ENCODE assay signal across 26 mouse cellular contexts in genomic region chr11:119407381-119407780, GRCm38 (mm10). TPM values are rescaled to one million over a fixed set of nuclear protein-coding genes. Genes with fewer than 3 reads are reported as not detected.
A peak's percentile ranks its signal among the peaks of the same experiment; 100 is the strongest.
DNase-seq lines count a peak whose midpoint lies in the region; ATAC-seq lines count a peak whose summit lies in the region.
"Had no signal": no experiment of that assay in that cellular context is flagged by ENCODE, and none has a peak within 500 bp of the region (broad histone marks: within the 10 kb centered on the region; RNA-seq: fewer than 3 reads in every experiment).

No protein-coding gene starts in this region.

- no peaks in the 10 kb centered on the region for H3K4me1 ChIP-seq in intestine, embryonic 16.5 days (ENCODE audit: control insufficient read depth, insufficient read depth, low read length)
- H3K4me1 ChIP-seq in intestine, embryonic 15.5 days (replicated peaks): 0 out of 2 replicates have a peak, but pooled peaks cover 3% of the 10 kb centered on the region
- H3K4me1 ChIP-seq in kidney, embryonic 14.5 days (ENCODE audit: control insufficient read depth, insufficient read depth, low read length): no peaks in the 10 kb centered on the region
- H3K4me1 ChIP-seq: embryonic facial prominence, embryonic 12.5 days; embryonic facial prominence, embryonic 15.5 days; heart, embryonic 10.5 days had no signal

- no peak overlapping the region for H3K4me3 ChIP-seq in intestine, embryonic 16.5 days (ENCODE audit: low read length)
- no peak overlapping the region for H3K4me3 ChIP-seq in intestine, embryonic 15.5 days (replicated peaks)
- no peak overlapping the region for H3K4me3 ChIP-seq in kidney, embryonic 14.5 days (ENCODE audit: low read length)
- H3K4me3 ChIP-seq: embryonic facial prominence, embryonic 12.5 days; embryonic facial prominence, embryonic 15.5 days; heart, adult 2 months; heart, embryonic 10.5 days; heart, embryonic 13.5 days had no signal

- H3K27ac ChIP-seq in intestine, embryonic 16.5 days (ENCODE audit: low read length): no peak overlapping the region
- H3K27ac ChIP-seq in intestine, embryonic 15.5 days: no peak overlapping the region
- no peak overlapping the region for H3K27ac ChIP-seq in kidney, embryonic 14.5 days (ENCODE audit: low read depth, low read length)
- H3K27ac ChIP-seq: embryonic facial prominence, embryonic 12.5 days; embryonic facial prominence, embryonic 15.5 days; heart, adult 2 months; heart, embryonic 10.5 days; heart, embryonic 13.5 days; hindbrain, embryonic 14.5 days; hindbrain, postnatal 0 days had no signal

- H3K27me3 ChIP-seq in intestine, embryonic 16.5 days (replicated peaks; ENCODE audit: control insufficient read depth, insufficient read depth, low read length): no peaks in the 10 kb centered on the region
- H3K27me3 ChIP-seq in intestine, embryonic 15.5 days (replicated peaks): no peaks in the 10 kb centered on the region
- H3K27me3 ChIP-seq in kidney, embryonic 14.5 days (ENCODE audit: control insufficient read depth, insufficient read depth, low read length): no peaks in the 10 kb centered on the region
- H3K27me3 ChIP-seq: embryonic facial prominence, embryonic 15.5 days; heart, embryonic 13.5 days had no signal

- 0 out of 2 replicates have a peak overlapping the region, but pooled peaks have one; percentile 8 for H3K9ac ChIP-seq in intestine, embryonic 16.5 days (ENCODE audit: low read depth, low read length)
- H3K9ac ChIP-seq in intestine, embryonic 15.5 days: no peak overlapping the region
- no peak overlapping the region for H3K9ac ChIP-seq in kidney, embryonic 14.5 days (ENCODE audit: low read depth, low read length)
- H3K9ac ChIP-seq: embryonic facial prominence, embryonic 12.5 days; embryonic facial prominence, embryonic 15.5 days; forebrain, postnatal 0 days; heart, embryonic 13.5 days; hindbrain, embryonic 14.5 days had no signal

- DNase-seq in kidney, adult 9 months: peak; percentile 45
- DNase-seq in kidney, postnatal 10 days: no peak
- DNase-seq in kidney, postnatal 36 days: peak; percentile 28 to 53
- DNase-seq: adrenal gland, adult 2 months; adrenal gland, postnatal 14 days; B cell, adult 2 months; cerebellum, adult 11 months; cerebellum, adult 2 months; cerebellum, adult 9-11 months; cerebellum, postnatal 25 days; forebrain, postnatal 0 days; gastrocnemius, postnatal 25 days; heart, adult 2 months; heart, postnatal 14 days; heart, postnatal 4 days had no signal

- WGBS in intestine, embryonic 16.5 days: 83% methylated on average over 6 of the region's 6 CpGs
- WGBS in intestine, embryonic 15.5 days: 89% methylated on average over 6 of the region's 6 CpGs
- WGBS in kidney, embryonic 14.5 days: 92% methylated on average over 6 of the region's 6 CpGs

- ATAC-seq in intestine, embryonic 16.5 days: no peak
- no peak for ATAC-seq in intestine, embryonic 15.5 days
- ATAC-seq in kidney, embryonic 14.5 days (ENCODE audit: low FRiP score, low TSS enrichment): no peak
- ATAC-seq: forebrain, embryonic 14.5 days; forebrain, postnatal 0 days; hindbrain, postnatal 0 days had no signal

- no peak overlapping the region for H3K4me2 ChIP-seq in intestine, embryonic 16.5 days (ENCODE audit: low read depth, low read length)
- H3K4me2 ChIP-seq in intestine, embryonic 15.5 days (replicated peaks): no peak overlapping the region
- H3K4me2 ChIP-seq in kidney, embryonic 14.5 days (replicated peaks; ENCODE audit: low read depth, low read length): no peak overlapping the region
- H3K4me2 ChIP-seq: embryonic facial prominence, embryonic 12.5 days; embryonic facial prominence, embryonic 15.5 days; heart, embryonic 13.5 days; hindbrain, embryonic 14.5 days had no signal

- peaks cover 17% of the 10 kb centered on the region for H3K36me3 ChIP-seq in intestine, embryonic 16.5 days (ENCODE audit: control insufficient read depth, insufficient read depth, low read length)
- H3K36me3 ChIP-seq in intestine, embryonic 15.5 days: peaks cover 20% of the 10 kb centered on the region; the same call in 1 of the 2 replicates
- H3K36me3 ChIP-seq in kidney, embryonic 14.5 days (ENCODE audit: control insufficient read depth, insufficient read depth, low read length): no peaks in the 10 kb centered on the region
- H3K36me3 ChIP-seq: embryonic facial prominence, embryonic 12.5 days; embryonic facial prominence, embryonic 15.5 days had no signal

- no peaks in the 10 kb centered on the region for H3K9me3 ChIP-seq in intestine, embryonic 16.5 days (ENCODE audit: control insufficient read depth, low read length)
- no peaks in the 10 kb centered on the region for H3K9me3 ChIP-seq in intestine, embryonic 15.5 days
- H3K9me3 ChIP-seq in kidney, embryonic 14.5 days (ENCODE audit: control insufficient read depth, low read length): no peaks in the 10 kb centered on the region
- H3K9me3 ChIP-seq: embryonic facial prominence, embryonic 12.5 days; embryonic facial prominence, embryonic 15.5 days; G1E; heart, embryonic 10.5 days; heart, embryonic 13.5 days had no signal

RNA-seq across cellular contexts. Expression of gene Rnf213, which starts 14.5 kb away (rescaled TPM):
- 7.0 and 7.5 TPM in 2 replicates for polyA plus RNA-seq in intestine, embryonic 16.5 days (2015; fragmentation: Nextera tagmentation; extraction: Ambion mirVana)
- 8.3 and 9.2 TPM in 2 replicates for polyA plus RNA-seq in intestine, embryonic 15.5 days (2015; fragmentation: Nextera tagmentation; extraction: Ambion mirVana)
- polyA plus RNA-seq in kidney, embryonic 14.5 days (2014; fragmentation: Nextera tagmentation; extraction: Ambion mirVana): 7.4 and 9.5 TPM in 2 replicates

RNA-seq across cellular contexts. Expression of gene Slc26a11, which starts 52.0 kb away (rescaled TPM):
- 9.0 and 10.5 TPM in 2 replicates for polyA plus RNA-seq in intestine, embryonic 16.5 days (2015; fragmentation: Nextera tagmentation; extraction: Ambion mirVana)
- 7.2 and 9.9 TPM in 2 replicates for polyA plus RNA-seq in intestine, embryonic 15.5 days (2015; fragmentation: Nextera tagmentation; extraction: Ambion mirVana)
- 5.9 and 8.2 TPM in 2 replicates for polyA plus RNA-seq in kidney, embryonic 14.5 days (2014; fragmentation: Nextera tagmentation; extraction: Ambion mirVana)

RNA-seq across cellular contexts. Expression of gene Sgsh, which starts 52.0 kb away (rescaled TPM):
- 8.2 and 8.3 TPM in 2 replicates for polyA plus RNA-seq in intestine, embryonic 16.5 days (2015; fragmentation: Nextera tagmentation; extraction: Ambion mirVana)
- polyA plus RNA-seq in intestine, embryonic 15.5 days (2015; fragmentation: Nextera tagmentation; extraction: Ambion mirVana): 7.5 and 10.5 TPM in 2 replicates
- polyA plus RNA-seq in kidney, embryonic 14.5 days (2014; fragmentation: Nextera tagmentation; extraction: Ambion mirVana): 7.1 and 7.9 TPM in 2 replicates
